Mouse (Mus musculus) kidney, postnatal 14 days (tissue): ENCODE results near the gene Gm45783.
A peak's percentile ranks its signal among the peaks of the same experiment; 100 is the strongest.
"Not testable (repeated sequence)": the region's sequence is repeated elsewhere in the genome, so short reads cannot be mapped to it uniquely, and the experiment has no call there.

Experiments
- DNase-seq: peaks from one replicate; pipeline ENCODE4 v3.0.0; 2022; ENCODE audit warnings: mixed read lengths

The Gm45783 gene

DNA sequence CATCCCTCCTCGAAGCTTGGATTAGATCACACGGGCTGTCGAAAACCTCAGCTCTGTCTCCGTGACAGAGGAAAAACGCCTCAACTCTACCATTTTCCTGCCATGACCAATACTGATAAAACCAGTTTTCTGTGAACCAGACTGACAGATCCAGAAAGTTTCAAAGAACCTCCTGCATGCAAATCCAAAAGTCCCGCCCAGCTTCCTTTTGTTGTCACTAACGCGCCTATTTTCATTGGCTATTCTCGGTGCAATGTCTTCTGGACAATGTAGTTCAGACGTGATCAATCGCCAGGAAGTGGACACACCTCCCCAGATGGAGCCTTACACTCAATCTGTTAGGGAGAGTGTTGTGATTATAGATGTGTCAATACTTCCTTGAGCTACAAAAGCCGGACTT is at the start of gene Gm45783:
Gene Gm45783, minus strand, starts transcription at position 143 of the 400 bp plus-strand sequence.
- peak; percentile 7 for DNase-seq

DNA sequence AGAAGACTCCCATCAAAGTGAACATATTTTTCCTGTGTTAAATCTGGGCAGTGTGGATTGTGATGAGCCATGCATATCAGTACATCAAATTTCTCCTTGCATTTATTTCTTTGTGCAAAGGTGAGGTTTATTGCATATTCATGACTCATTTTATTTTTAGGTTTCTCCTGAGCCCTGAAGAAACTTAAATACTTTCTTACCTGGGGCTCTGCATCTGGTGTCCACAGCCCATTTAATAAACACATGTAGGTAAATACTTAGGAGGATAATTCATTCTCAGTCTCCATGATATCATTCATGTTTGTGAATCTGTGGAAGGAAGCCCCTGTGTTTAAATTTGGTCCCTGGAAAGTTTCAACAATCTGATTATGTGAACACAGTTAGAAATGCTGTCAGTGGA is 25.2 kb upstream of the Gm45783 start, which contains the start of gene Vmn2r31:
Gene Vmn2r31, minus strand, starts transcription at position 101 of the 400 bp plus-strand sequence.
- not testable (repeated sequence) for DNase-seq

DNA sequence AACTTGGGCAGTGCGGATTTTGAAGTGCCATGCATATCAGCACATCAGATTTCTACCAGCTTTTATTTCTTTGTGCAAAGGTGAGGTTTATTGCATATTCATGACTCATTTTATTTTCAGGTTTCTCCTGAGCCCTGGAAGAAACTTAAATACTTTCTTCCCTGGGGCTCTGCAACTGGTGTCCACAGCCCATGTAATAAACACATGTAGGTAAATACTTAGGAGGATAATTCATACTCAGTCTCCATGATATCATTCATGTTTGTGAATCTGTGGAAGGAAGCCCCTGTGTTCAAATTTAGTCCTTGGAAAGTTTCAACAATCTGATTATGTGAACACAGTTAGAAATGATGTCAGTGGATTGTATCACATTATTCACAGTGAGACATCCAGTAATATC is 36.9 kb downstream of the Gm45783 start, which contains the start of gene Vmn2r30:
Gene Vmn2r30, minus strand, starts transcription at position 101 of the 400 bp plus-strand sequence.
- DNase-seq: not testable (repeated sequence)

DNA sequence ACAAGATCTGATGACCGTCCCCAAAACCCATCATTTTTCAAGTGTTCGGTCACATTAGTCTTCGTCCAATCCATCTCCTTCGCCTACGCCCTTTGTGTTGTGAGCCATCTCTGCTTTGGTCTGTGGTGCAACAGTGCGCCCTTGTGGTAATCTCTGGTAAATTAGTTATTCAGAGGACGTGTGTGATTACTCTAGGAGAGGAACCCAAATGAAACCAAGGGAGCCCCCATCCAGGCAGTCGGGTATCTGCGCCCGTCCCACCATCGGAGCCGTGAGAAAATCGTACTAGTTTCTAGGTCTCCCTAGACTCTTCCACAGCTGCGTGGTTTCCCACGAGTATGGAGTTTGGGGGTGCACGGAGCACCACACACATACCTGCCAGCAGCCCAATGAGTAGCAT is 78.8 kb downstream of the Gm45783 start:
- DNase-seq: peak; percentile 52
